Mouse (Mus musculus): ENCODE results near the gene Micall1.

GRCm38 (mm10) chr15:79063160-79063740, 45.4 kb upstream of the Micall1 start:
- TF ChIP-seq CTCF (IDR thresholded peaks at IDR 0.05) (no peak), EP300 (IDR thresholded peaks at IDR 0.05) (peak; percentile 37; the same call in 1 of the 2 replicates)
